Comparison of ENCODE assay signal across 10 mouse cellular contexts in genomic region chrX:12841021-12841325, GRCm38 (mm10).
DNase-seq lines count a peak whose midpoint lies in the region; ATAC-seq and TF ChIP-seq lines count a peak whose summit lies in the region.
"Had no signal": no experiment of that assay in that cellular context is flagged by ENCODE, and none has a peak within 500 bp of the region (broad histone marks: within the 10 kb centered on the region; RNA-seq: fewer than 3 reads in every experiment).

No protein-coding gene starts in this region.

- H3K27ac ChIP-seq in heart, embryonic 10.5 days = peak overlapping the region; percentile 75; the same call in 1 of the 2 replicates
- no peak overlapping the region; the same call in 1 of the 2 replicates for H3K27ac ChIP-seq in heart, adult 2 months
- peak overlapping the region; percentile 69; the same call in 1 of the 2 replicates for H3K27ac ChIP-seq in stomach, embryonic 15.5 days
- H3K27ac ChIP-seq in stomach, postnatal 0 days (replicated peaks) = no peak overlapping the region; the same call in 1 of the 2 replicates
- peak overlapping the region; percentile 73; the same call in 1 of the 2 replicates for H3K27ac ChIP-seq in limb, embryonic 10.5 days

- H3K9ac ChIP-seq in heart, adult 2 months (ENCODE audit: low read depth, low read length) = no peak overlapping the region
- no peak overlapping the region for H3K9ac ChIP-seq in stomach, embryonic 15.5 days
- no peak overlapping the region for H3K9ac ChIP-seq in stomach, postnatal 0 days (ENCODE audit: low read length)

- no peaks in the 10 kb centered on the region for H3K27me3 ChIP-seq in heart, embryonic 10.5 days (ENCODE audit: insufficient read depth, poor library complexity, severe bottlenecking)
- no peaks in the 10 kb centered on the region for H3K27me3 ChIP-seq in heart, adult 2 months (ENCODE audit: control insufficient read depth, insufficient read depth, low read length)
- H3K27me3 ChIP-seq in stomach, embryonic 15.5 days (replicated peaks) = no peaks in the 10 kb centered on the region
- H3K27me3 ChIP-seq in stomach, postnatal 0 days (ENCODE audit: control insufficient read depth, insufficient read depth, low read length) = no peaks in the 10 kb centered on the region
- peaks cover 38% of the 10 kb centered on the region for H3K27me3 ChIP-seq in limb, embryonic 10.5 days (ENCODE audit: low read depth, poor library complexity, severe bottlenecking)

- no peak for DNase-seq in heart, embryonic 10.5 days (ENCODE audit: low spot score)
- DNase-seq in heart, adult 2 months = no peak
- no peak for DNase-seq in stomach, postnatal 0 days (ENCODE audit: low spot score)
- DNase-seq in limb, embryonic 10.5 days (ENCODE audit: low spot score) = no peak
- DNase-seq in MN1 (ENCODE audit: low spot score) = no peak
- DNase-seq in spleen, adult 18-20 months = no peak
- no peak for DNase-seq in right cerebral cortex, adult 2 months (ENCODE audit: low spot score in 2 of 2)
- DNase-seq: kidney, postnatal 36 days had no signal

- TF ChIP-seq CTCF in heart, adult 2 months (IDR thresholded peaks at IDR 0.05) = no peak
- TF ChIP-seq CTCF in stomach, postnatal 0 days (IDR thresholded peaks at IDR 0.05; ENCODE audit: low read depth) = no peak

- H3K9me3 ChIP-seq in heart, embryonic 10.5 days = no peaks in the 10 kb centered on the region
- H3K9me3 ChIP-seq in stomach, embryonic 15.5 days = no peaks in the 10 kb centered on the region
- no peaks in the 10 kb centered on the region for H3K9me3 ChIP-seq in stomach, postnatal 0 days (ENCODE audit: control insufficient read depth, low read length)
- H3K9me3 ChIP-seq in limb, embryonic 10.5 days (replicated peaks) = no peaks in the 10 kb centered on the region
- H3K9me3 ChIP-seq: megakaryocyte, embryonic 14.5 days had no signal

- no peak overlapping the region for H3K4me3 ChIP-seq in heart, embryonic 10.5 days
- no peak overlapping the region for H3K4me3 ChIP-seq in heart, adult 2 months
- H3K4me3 ChIP-seq in stomach, embryonic 15.5 days (replicated peaks) = no peak overlapping the region
- H3K4me3 ChIP-seq in stomach, postnatal 0 days (ENCODE audit: low read depth, low read length) = no peak overlapping the region
- no peak overlapping the region for H3K4me3 ChIP-seq in limb, embryonic 10.5 days

- intact Hi-C loops in heart, adult 2 months (cut with DNase I) = loop anchor here (5.0 kb wide), 1 partner anchor 79 kb away; the partner anchor contains the start of gene Med14

- no peaks in the 10 kb centered on the region for H3K79me2 ChIP-seq in heart, adult 2 months (replicated peaks; ENCODE audit: control insufficient read depth, insufficient read depth, low read length)

- H3K4me1 ChIP-seq in heart, embryonic 10.5 days = no peaks in the 10 kb centered on the region
- H3K4me1 ChIP-seq in heart, adult 2 months (ENCODE audit: control insufficient read depth, insufficient read depth, low read length) = peaks cover 3% of the 10 kb centered on the region; the same call in 1 of the 2 replicates
- no peaks in the 10 kb centered on the region for H3K4me1 ChIP-seq in stomach, embryonic 15.5 days
- no peaks in the 10 kb centered on the region for H3K4me1 ChIP-seq in stomach, postnatal 0 days (replicated peaks; ENCODE audit: control insufficient read depth, insufficient read depth)
- no peaks in the 10 kb centered on the region for H3K4me1 ChIP-seq in limb, embryonic 10.5 days

- no peak for ATAC-seq in stomach, embryonic 15.5 days (ENCODE audit: insufficient read depth, low FRiP score, low read depth)
- ATAC-seq in stomach, postnatal 0 days (ENCODE audit: low FRiP score, low TSS enrichment) = no peak

- no peak overlapping the region for H3K4me2 ChIP-seq in stomach, embryonic 15.5 days
- no peak overlapping the region for H3K4me2 ChIP-seq in stomach, postnatal 0 days (replicated peaks; ENCODE audit: low read depth)

- 62% methylated on average over 3 of the region's 3 CpGs for WGBS in heart, embryonic 10.5 days
- WGBS in heart, adult 2 months = 71% methylated on average over 3 of the region's 3 CpGs
- 75% methylated on average over 3 of the region's 3 CpGs for WGBS in stomach, embryonic 15.5 days
- WGBS in stomach, postnatal 0 days = 79% methylated on average over 3 of the region's 3 CpGs
- WGBS in limb, embryonic 10.5 days = 82% methylated on average over 3 of the region's 3 CpGs

- TF ChIP-seq EP300 in heart, adult 2 months (IDR thresholded peaks at IDR 0.05; ENCODE audit: insufficient read depth, low read depth, low read length) = no peak
- no peak for TF ChIP-seq EP300 in stomach, postnatal 0 days (optimal IDR thresholded peaks at IDR 0.05)

- H3K36me3 ChIP-seq in heart, embryonic 10.5 days = no peaks in the 10 kb centered on the region
- no peaks in the 10 kb centered on the region for H3K36me3 ChIP-seq in heart, adult 2 months (ENCODE audit: control insufficient read depth, insufficient read depth, low read length)
- no peaks in the 10 kb centered on the region for H3K36me3 ChIP-seq in stomach, embryonic 15.5 days
- H3K36me3 ChIP-seq in stomach, postnatal 0 days (ENCODE audit: control insufficient read depth, insufficient read depth, low read length) = no peaks in the 10 kb centered on the region
- no peaks in the 10 kb centered on the region for H3K36me3 ChIP-seq in limb, embryonic 10.5 days

- no peak for TF ChIP-seq POLR2A in heart, adult 2 months (IDR thresholded peaks at IDR 0.05; ENCODE audit: insufficient read depth, low read depth, low read length)

Comparison
In these comparisons a context has a peak if more than half of its experiments do, and no peak if none do; other contexts are left out.
1. H3K27ac ChIP-seq: peak in heart, embryonic 10.5 days (single experiment), stomach, embryonic 15.5 days (single experiment) and limb, embryonic 10.5 days (single experiment); none in heart, adult 2 months (single experiment) and stomach, postnatal 0 days (single experiment).